Mouse (Mus musculus) cerebellum, adult 2 months (tissue): ENCODE measurements around the gene Dnajb3.

Source experiments
- CTCF ChIP-seq: fragments of 200-500 bp; IDR thresholded peaks from 2 replicates; pipeline ENCODE4 v1.5.1; 2011; ENCODE audit warnings: low read depth, mild to moderate bottlenecking, control low read depth, low read length, moderate library complexity, borderline replicate concordance; ENCODE audit not compliant: insufficient read depth
- POLR2A ChIP-seq: fragments of 200-500 bp; IDR thresholded peaks from 2 replicates; pipeline ENCODE4 v1.6.1; 2011; ENCODE audit warnings: low read length, control low read depth, borderline replicate concordance; ENCODE audit not compliant: insufficient read depth

GRCm38 (mm10) chr1:88179657-88180056, 25.9 kb downstream of the Dnajb3 start:
- TF ChIP-seq CTCF (no peak), POLR2A (no peak)
